Mouse (Mus musculus): ENCODE data around the gene Clic4.

GRCm38 (mm10) chr4:135181819-135182218 lies 90.8 kb downstream of the Clic4 start:
- TF ChIP-seq CTCF (IDR thresholded peaks at IDR 0.05; ENCODE audit: control insufficient read depth, insufficient read depth, insufficient read length) (no peak), FOSL1 (IDR thresholded peaks at IDR 0.05; ENCODE audit: insufficient read depth, low read length, poor library complexity, severe bottlenecking) (no peak), CEBPB (IDR thresholded peaks at IDR 0.05; ENCODE audit: low read depth) (no peak), MYOG (IDR thresholded peaks at IDR 0.05; ENCODE audit: control insufficient read depth, extremely low read depth, insufficient read length) (no peak), USF1 (IDR thresholded peaks at IDR 0.05; ENCODE audit: low read depth) (no peak), MYOD1 (IDR thresholded peaks at IDR 0.05; ENCODE audit: control insufficient read depth, insufficient read length, low read depth) (no peak), MAX (IDR thresholded peaks at IDR 0.05) (no peak)

Measured in C2C12 (cell line).